Mouse (Mus musculus) forebrain, embryonic 13.5 days (tissue): ENCODE data around the gene Gtsf1l. TPM values are rescaled to one million over a fixed set of nuclear protein-coding genes. Genes with fewer than 3 reads are reported as not detected.

Source experiments
- ATAC-seq: fragments of 200-750 bp; cut with Nextera tagmentation; 2 replicates; pipeline ENCODE4 v1.8.0; 2017
- H3K27ac ChIP-seq: fragments of 300-500 bp; sonication (generic); 2 replicates; pipeline ENCODE4 v1.5.1; 2015; ENCODE audit warnings: inconsistent platforms, mild to moderate bottlenecking, moderate library complexity
- H3K27me3 ChIP-seq: fragments of 300-500 bp; sonication (generic); 2 replicates; pipeline ENCODE4 v1.6.1; 2015; ENCODE audit warnings: mild to moderate bottlenecking, inconsistent platforms
- H3K36me3 ChIP-seq: fragments of 300-500 bp; sonication (generic); 2 replicates; pipeline ENCODE4 v1.6.1; 2015; ENCODE audit warnings: mild to moderate bottlenecking, inconsistent platforms; ENCODE audit not compliant: poor library complexity, severe bottlenecking
- H3K4me1 ChIP-seq: fragments of 300-500 bp; sonication (generic); 2 replicates; pipeline ENCODE4 v1.6.1; 2015; ENCODE audit warnings: inconsistent platforms
- H3K4me2 ChIP-seq: fragments of 300-500 bp; sonication (generic); 2 replicates; pipeline ENCODE4 v1.6.1; 2015; ENCODE audit warnings: inconsistent platforms, mild to moderate bottlenecking, moderate library complexity
- H3K4me3 ChIP-seq: fragments of 300-500 bp; sonication (generic); 2 replicates; pipeline ENCODE4 v1.5.1; 2015; ENCODE audit warnings: mild to moderate bottlenecking, inconsistent platforms
- H3K9ac ChIP-seq: fragments of 300-500 bp; sonication (generic); 2 replicates; pipeline ENCODE4 v1.6.1; 2015; ENCODE audit warnings: mild to moderate bottlenecking, inconsistent platforms
- H3K9me3 ChIP-seq: fragments of 300-500 bp; sonication (generic); replicated peaks from 2 replicates; pipeline ENCODE4 v1.6.1; 2016; ENCODE audit warnings: inconsistent platforms
- WGBS: fragments of 180-500 bp; shearing (Covaris S2); methylation state at CpG from one replicate; pipeline ENCODE4 v1.1.7; 2015; 5-methylcytosine and 5-hydroxymethylcytosine counted together
- polyA plus RNA-seq: library from polyadenylated mRNA; unstranded; fragments of >200 nt; fragmentation: Nextera tagmentation; extraction: Ambion mirVana; gene quantifications from 2 replicates; pipeline ENCODE4 v1.2.1, GENCODE M21; 2015

The Gtsf1l gene
- polyA plus RNA-seq, 1 experiment from 2014 or later, result not detected

DNA sequence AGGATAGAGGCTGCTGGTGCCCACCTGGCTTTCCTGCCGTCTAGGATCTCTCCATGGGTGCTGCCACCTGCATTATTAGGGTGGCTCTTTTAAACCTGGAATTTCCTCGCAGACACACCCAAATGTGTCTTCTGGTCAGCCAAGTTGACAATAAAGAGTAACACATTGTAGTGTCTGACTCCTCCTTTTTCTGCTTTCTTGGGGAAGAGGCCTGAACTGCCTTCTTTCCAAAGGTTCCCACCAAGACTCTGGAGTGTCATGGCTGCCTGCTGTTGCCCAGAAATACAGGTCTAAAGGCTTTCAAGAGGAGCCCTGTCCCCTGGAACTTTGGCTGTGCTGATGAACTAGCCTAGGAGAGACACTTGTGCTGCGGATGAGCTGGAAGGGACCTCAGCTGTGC lies 3.1 kb downstream of the Gtsf1l start:
- H3K4me2 ChIP-seq, result no peak overlapping the region
- ATAC-seq, result no peak
- H3K9ac ChIP-seq, result no peak overlapping the region
- H3K36me3 ChIP-seq, result peaks cover 18% of the 10 kb centered on the region; the same call in 1 of the 2 replicates
- 96% methylated on average over 3 of the region's 3 CpGs for WGBS
- H3K27me3 ChIP-seq, result no peaks in the 10 kb centered on the region
- no peaks in the 10 kb centered on the region for H3K9me3 ChIP-seq
- H3K4me3 ChIP-seq, result no peak overlapping the region
- no peaks in the 10 kb centered on the region for H3K4me1 ChIP-seq
- H3K27ac ChIP-seq, result no peak overlapping the region

DNA sequence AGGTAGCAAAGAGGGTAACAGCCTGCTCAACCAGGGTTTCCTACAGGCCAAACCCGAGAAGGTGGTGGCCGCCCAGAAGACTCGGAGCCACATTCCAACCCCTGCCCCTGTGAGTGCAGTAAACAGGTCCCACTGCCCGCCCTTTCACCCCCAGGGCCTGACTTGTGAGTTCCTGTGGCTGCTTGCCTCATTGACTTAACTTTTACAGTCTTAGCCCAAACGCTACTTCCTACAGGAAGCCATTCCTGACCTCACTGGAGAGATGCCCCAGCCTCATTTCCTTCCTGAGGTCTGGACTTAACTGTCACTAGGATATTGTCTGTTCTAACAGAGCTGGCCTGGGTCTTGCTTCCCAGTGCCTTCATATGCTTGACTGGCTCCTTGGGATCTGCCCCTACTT lies 5.1 kb downstream of the Gtsf1l start:
- ATAC-seq, result no peak
- Histone ChIP-seq H3K4me1 (no peaks in the 10 kb centered on the region), H3K9me3 (no peaks in the 10 kb centered on the region), H3K27ac (no peak overlapping the region), H3K4me2 (no peak overlapping the region), H3K4me3 (no peak overlapping the region), H3K9ac (no peak overlapping the region), H3K27me3 (no peaks in the 10 kb centered on the region), H3K36me3 (peaks cover 32% of the 10 kb centered on the region)
- WGBS, result 88% methylated on average over 5 of the region's 5 CpGs

DNA sequence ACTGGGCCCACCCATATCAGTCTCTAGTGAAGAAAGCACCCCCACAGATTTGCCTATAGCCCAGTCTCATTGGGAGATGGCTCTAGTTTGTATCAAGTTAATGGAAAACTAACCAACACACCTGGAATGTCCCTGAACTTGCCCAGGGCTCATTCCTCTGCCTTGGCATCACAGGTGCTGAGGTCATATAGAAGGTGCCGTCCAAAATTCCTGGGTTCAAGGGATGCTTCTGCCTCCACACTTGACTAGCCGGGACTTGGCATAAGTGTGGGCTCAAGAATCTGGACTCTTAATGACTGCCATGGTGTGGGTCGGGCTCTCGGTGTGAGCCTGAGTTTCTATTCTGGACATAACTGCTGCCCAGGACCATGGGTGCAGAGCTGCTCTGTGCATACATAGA lies 8.6 kb downstream of the Gtsf1l start:
- Histone ChIP-seq H3K27me3 (no peaks in the 10 kb centered on the region), H3K9ac (no peak overlapping the region), H3K9me3 (no peaks in the 10 kb centered on the region), H3K4me3 (no peak overlapping the region), H3K36me3 (peaks cover 57% of the 10 kb centered on the region), H3K4me1 (no peaks in the 10 kb centered on the region), H3K4me2 (no peak overlapping the region), H3K27ac (no peak overlapping the region)
- ATAC-seq, result no peak
- WGBS, result 93% methylated on average over 4 of the region's 4 CpGs

DNA sequence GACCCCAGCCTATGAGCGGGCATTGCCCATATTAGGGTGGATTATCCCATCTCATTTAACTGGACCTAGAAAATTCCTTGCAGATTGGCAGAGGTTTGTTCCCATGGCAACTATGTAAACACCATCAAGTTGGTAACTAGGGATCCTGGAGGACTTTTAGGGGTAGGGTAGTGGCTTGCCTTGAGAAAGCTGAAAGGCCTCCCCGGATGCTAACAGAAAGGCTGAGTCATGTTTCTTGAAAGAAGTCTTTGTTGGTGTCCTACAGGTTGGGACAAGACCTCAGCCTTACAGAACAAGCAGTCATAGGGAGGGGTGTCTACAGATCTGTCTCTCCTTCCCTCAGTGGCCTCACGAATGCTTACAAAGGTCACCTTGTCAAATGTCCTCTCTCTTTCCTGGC lies 12.4 kb downstream of the Gtsf1l start:
- Histone ChIP-seq H3K27me3 (no peaks in the 10 kb centered on the region), H3K27ac (no peak overlapping the region), H3K36me3 (peaks cover 61% of the 10 kb centered on the region), H3K4me3 (no peak overlapping the region), H3K9ac (no peak overlapping the region), H3K4me1 (no peaks in the 10 kb centered on the region), H3K4me2 (no peak overlapping the region), H3K9me3 (no peaks in the 10 kb centered on the region)
- WGBS, result 67% methylated on average over 3 of the region's 3 CpGs
- no peak for ATAC-seq

DNA sequence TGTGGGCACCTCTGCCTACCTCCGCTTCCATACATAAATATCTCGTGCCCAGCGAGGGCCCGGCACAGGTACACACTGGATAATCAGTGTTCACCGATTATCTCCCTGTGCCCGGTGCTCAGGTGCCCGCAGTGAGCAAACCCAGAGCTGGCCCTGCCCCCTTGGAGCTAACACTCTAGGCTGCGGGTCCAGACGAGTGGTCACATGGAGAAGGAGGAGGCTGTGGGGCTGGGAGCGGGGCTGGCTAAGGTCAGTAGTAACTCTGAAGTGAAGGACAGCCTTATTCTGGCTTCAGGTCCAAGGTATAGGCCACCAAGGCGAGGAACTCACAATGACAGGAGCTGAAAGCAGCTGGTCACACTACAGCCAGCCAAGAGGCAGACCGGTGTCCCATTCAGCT lies 12.8 kb downstream of the Gtsf1l start:
- H3K4me2 ChIP-seq, result no peak overlapping the region
- no peak for ATAC-seq
- no peak overlapping the region for H3K9ac ChIP-seq
- peaks cover 61% of the 10 kb centered on the region for H3K36me3 ChIP-seq
- H3K4me1 ChIP-seq, result no peaks in the 10 kb centered on the region
- H3K4me3 ChIP-seq, result no peak overlapping the region
- H3K27ac ChIP-seq, result no peak overlapping the region
- no peaks in the 10 kb centered on the region for H3K9me3 ChIP-seq
- H3K27me3 ChIP-seq, result no peaks in the 10 kb centered on the region
- WGBS, result 93% methylated on average over 12 of the region's 12 CpGs

DNA sequence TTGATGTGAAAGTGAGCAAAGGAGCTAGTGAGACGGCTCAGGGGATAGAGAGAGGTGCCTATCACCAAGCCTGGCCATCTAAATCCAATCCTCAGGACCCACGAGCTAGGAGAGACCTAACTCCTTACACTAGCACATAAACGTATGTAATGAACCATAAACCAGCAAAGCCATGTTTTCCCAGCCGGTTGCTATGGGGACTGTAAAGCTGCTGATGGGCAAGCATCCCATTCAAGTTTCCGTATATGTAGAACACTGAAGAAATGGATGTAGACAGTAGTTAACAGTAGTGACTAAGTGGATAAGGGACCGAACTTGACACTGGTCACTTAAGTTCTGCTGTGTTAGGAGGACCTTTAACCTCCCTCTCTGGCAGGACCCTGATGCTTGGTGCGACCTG lies 13.6 kb downstream of the Gtsf1l start:
- no peak overlapping the region for H3K4me2 ChIP-seq
- peaks cover 57% of the 10 kb centered on the region for H3K36me3 ChIP-seq
- no peaks in the 10 kb centered on the region for H3K4me1 ChIP-seq
- 83% methylated on average over 7 of the region's 7 CpGs for WGBS
- no peak overlapping the region for H3K9ac ChIP-seq
- no peak overlapping the region for H3K4me3 ChIP-seq
- H3K9me3 ChIP-seq, result no peaks in the 10 kb centered on the region
- H3K27ac ChIP-seq, result no peak overlapping the region
- ATAC-seq, result no peak
- no peaks in the 10 kb centered on the region for H3K27me3 ChIP-seq

DNA sequence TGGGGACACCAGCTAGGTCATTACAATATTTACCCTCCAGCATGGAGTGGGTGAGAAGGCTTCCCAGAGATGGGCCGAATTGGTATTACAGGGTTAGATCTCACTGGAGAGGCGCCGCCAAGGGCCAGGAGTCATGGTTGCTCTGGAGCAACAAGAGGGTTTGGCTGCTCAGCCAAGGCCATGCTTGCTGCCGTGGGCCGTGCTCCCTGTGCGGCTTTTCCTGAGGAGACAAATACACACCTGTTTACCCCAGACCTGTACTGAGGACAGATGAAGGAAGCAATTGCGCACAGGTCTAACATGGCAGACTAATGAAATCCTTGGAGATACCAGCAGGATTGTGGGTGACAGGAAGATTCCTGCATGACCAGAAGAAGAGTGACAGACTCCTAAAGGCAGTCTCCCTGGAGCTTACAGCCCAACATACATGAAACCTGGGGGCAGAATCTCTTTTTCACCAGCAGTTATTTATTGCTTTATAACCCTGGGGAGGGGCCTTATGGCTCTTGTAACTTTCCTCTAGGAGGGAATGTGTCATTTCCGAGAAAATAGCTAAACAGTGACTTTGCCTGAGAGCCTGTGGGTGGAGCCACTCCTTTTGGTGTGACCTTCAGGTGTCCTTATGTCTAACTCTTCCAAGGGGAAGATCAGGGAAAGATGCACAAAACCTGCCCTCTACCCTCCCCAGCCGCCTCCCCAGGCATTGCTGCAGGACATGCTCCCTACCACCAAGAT lies 14.5 kb downstream of the Gtsf1l start:
- Histone ChIP-seq H3K36me3 (peaks cover 60% of the 10 kb centered on the region), H3K4me3 (no peak overlapping the region), H3K27ac (no peak overlapping the region), H3K9me3 (no peaks in the 10 kb centered on the region), H3K9ac (no peak overlapping the region), H3K4me2 (no peak overlapping the region), H3K27me3 (no peaks in the 10 kb centered on the region), H3K4me1 (no peaks in the 10 kb centered on the region)
- ATAC-seq, result no peak
- 97% methylated on average over 9 of the region's 9 CpGs for WGBS

DNA sequence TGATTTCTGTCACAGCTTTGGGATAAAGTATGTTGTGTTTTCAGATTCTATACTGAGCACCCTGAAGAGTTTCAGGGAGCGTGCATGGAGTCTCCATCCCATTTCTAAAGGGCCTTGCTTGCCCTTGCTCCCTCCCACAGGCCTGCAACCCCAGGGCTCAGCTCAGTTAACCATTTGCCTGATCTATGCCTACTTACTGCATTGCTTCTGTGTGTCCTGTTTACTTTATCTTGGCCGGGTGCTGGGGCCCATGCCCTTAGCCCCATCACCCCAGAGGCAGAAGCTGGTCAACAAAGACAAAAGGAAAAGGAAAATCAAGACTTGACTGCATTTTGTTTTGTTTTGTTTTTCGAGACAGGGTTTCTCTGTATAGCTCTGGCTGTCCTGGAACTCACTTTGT lies 16.1 kb downstream of the Gtsf1l start:
- 93% methylated on average over 3 of the region's 3 CpGs for WGBS
- Histone ChIP-seq H3K9me3 (no peaks in the 10 kb centered on the region), H3K4me2 (no peak overlapping the region), H3K36me3 (peaks cover 53% of the 10 kb centered on the region), H3K27me3 (no peaks in the 10 kb centered on the region), H3K4me1 (no peaks in the 10 kb centered on the region), H3K4me3 (no peak overlapping the region), H3K27ac (no peak overlapping the region), H3K9ac (no peak overlapping the region)
- ATAC-seq, result no peak

DNA sequence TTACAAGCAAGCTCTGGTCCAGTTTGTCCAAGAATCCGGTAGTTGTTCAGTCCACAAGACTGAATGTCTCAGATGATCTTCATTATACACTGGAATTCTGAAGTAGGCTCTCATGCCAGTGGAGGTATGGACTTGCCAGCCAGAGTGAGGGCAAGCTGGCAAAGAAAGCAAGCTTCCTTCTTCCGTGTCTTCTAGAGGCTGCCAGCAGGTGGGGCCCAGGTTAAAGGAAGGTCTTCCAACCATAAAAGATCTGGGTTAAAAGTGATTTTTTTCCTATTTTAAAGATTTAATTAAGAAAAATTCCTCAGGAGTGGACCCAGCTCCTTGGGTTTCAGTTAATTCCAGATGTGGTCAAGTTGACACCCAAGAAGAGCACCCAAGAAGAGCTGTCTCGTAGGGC lies 17.4 kb downstream of the Gtsf1l start:
- H3K4me1 ChIP-seq, result no peaks in the 10 kb centered on the region
- H3K27ac ChIP-seq, result no peak overlapping the region
- H3K27me3 ChIP-seq, result no peaks in the 10 kb centered on the region
- H3K36me3 ChIP-seq, result peaks cover 50% of the 10 kb centered on the region
- no peak overlapping the region for H3K9ac ChIP-seq
- no peak for ATAC-seq
- no peak overlapping the region for H3K4me2 ChIP-seq
- H3K4me3 ChIP-seq, result no peak overlapping the region
- 90% methylated on average over 3 of the region's 3 CpGs for WGBS
- no peaks in the 10 kb centered on the region for H3K9me3 ChIP-seq

DNA sequence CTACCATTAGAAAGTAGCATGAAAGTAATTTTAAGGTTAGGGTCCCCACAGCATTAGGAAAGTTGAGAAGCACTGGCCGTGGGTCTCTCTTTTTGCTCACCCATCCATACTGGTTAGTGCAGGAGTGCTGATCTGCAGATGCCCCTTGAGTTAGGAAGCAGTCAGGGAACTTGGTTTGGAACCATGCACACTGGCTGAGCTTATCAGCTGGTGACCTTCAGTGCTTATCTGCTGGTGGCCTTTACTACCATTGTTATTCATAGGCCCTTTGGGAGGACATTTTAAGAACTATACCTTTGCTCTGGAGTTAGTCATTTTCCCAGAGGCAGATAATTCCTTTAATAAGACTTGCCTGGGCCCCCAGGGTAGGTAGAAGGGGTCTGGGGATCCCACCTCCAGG lies 20.4 kb downstream of the Gtsf1l start:
- 97% methylated on average over 1 of the region's 1 CpGs for whole genome bisulfite sequencing
- H3K36me3 ChIP-seq, result peaks cover 47% of the 10 kb centered on the region
- H3K9ac ChIP-seq, result no peak overlapping the region
- no peak for ATAC-seq
- no peak overlapping the region for H3K4me3 ChIP-seq
- H3K4me1 ChIP-seq, result no peaks in the 10 kb centered on the region
- H3K9me3 ChIP-seq, result no peaks in the 10 kb centered on the region
- no peaks in the 10 kb centered on the region for H3K27me3 ChIP-seq
- no peak overlapping the region for H3K4me2 ChIP-seq
- no peak overlapping the region for H3K27ac ChIP-seq

DNA sequence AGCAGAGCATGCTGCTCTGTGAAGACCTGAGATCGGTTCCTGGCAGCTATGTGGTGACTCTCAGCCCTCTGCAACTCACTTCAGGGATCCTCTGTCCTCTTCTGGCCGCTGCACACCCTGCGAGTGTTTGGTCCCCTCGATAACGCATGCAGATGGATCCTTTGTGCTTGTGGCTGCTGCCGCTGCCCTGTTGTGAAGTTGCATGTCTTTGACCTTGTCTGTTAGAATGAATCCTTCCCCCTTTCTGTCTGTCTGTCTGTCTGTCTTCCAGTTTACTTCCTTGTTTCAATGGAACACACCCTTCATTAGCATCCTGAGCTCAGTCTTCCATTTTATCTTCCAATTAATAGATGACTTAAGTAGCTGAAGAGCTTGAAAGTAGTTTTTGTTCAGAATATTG lies 21.3 kb downstream of the Gtsf1l start:
- Histone ChIP-seq H3K4me2 (no peak overlapping the region), H3K4me1 (no peaks in the 10 kb centered on the region), H3K9me3 (no peaks in the 10 kb centered on the region), H3K36me3 (peaks cover 48% of the 10 kb centered on the region), H3K27ac (no peak overlapping the region), H3K9ac (no peak overlapping the region), H3K27me3 (no peaks in the 10 kb centered on the region), H3K4me3 (no peak overlapping the region)
- WGBS, result 96% methylated on average over 6 of the region's 6 CpGs
- no peak for ATAC-seq

DNA sequence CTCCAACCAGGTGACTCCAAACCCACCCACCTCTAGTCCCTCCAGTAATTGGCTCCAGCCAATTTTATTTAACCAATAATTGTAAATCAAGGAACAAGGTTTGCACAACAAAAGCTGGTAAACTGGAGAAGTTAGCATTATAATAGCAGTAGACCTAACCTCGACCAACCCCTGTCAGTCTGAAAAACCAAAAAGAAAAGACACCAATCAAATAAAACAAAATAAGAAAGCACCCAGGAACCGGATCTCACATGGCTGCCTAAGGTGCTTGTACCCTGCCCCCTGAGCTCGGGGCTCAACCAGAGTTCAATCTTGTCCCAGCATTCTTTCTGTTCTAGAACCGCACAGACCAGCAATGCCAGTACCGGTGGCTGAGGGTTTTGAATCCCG lies 25.5 kb downstream of the Gtsf1l start:
- Histone ChIP-seq H3K4me2 (no peak overlapping the region), H3K9me3 (no peaks in the 10 kb centered on the region), H3K9ac (no peak overlapping the region), H3K4me3 (no peak overlapping the region), H3K27me3 (no peaks in the 10 kb centered on the region), H3K4me1 (no peaks in the 10 kb centered on the region), H3K36me3 (peaks cover 30% of the 10 kb centered on the region), H3K27ac (no peak overlapping the region)
- WGBS, result 70% methylated on average over 6 of the region's 6 CpGs
- ATAC-seq, result no peak
